Mouse (Mus musculus) subcutaneous adipose tissue, adult 2 months (tissue): ENCODE measurements around the gene Rabep1. TPM values are rescaled to one million over a fixed set of nuclear protein-coding genes. Genes with fewer than 3 reads are reported as not detected.

Source experiments
- polyA plus RNA-seq: library from polyadenylated mRNA; depleted of rRNA; stranded (reverse); fragments of >200 nt; gene quantifications from 2 replicates; pipeline ENCODE4 v1.2.3, GENCODE M21; 2012; ENCODE audit warnings: low replicate concordance; rRNA removed

The Rabep1 gene
- polyA plus RNA-seq = 4.6 and 5.5 TPM in 2 replicates

GRCm38 (mm10) chr11:70844559-70845456 lies at the start of gene Rabep1:
Gene Rabep1 (plus strand): TSS chr11:70844778.

GRCm38 (mm10) chr11:70812365-70812764 lies 32.2 kb upstream of the Rabep1 start, which contains the start of gene Scimp:
Gene Scimp (minus strand): TSS chr11:70812586.

GRCm38 (mm10) chr11:70969821-70970559 lies 125.4 kb downstream of the Rabep1 start, which contains the start of the genes Nup88 and Rpain:
Gene Nup88 (minus strand): TSS chr11:70969973.
Gene Rpain (plus strand): TSS chr11:70970213.

GRCm38 (mm10) chr11:70982557-70983228 lies 138.1 kb downstream of the Rabep1 start, which contains the start of gene C1qbp:
Gene C1qbp (minus strand): TSS chr11:70983026.

Other genes starting within 250 kb of the Rabep1 start
- not detected in 2 replicates for gene 4930544D05Rik, start 228.9 kb upstream of the Rabep1 start, polyA plus RNA-seq
- gene Chrne, start 225.6 kb upstream of the Rabep1 start, polyA plus RNA-seq = 0.18 and 0.30 TPM in 2 replicates
- gene Gp1ba, start 205.7 kb upstream of the Rabep1 start, polyA plus RNA-seq = not detected in 2 replicates
- 99.1 and 107 TPM in 2 replicates for gene Rnf167, start 197.5 kb upstream of the Rabep1 start, polyA plus RNA-seq
- gene Slc25a11, start 197.3 kb upstream of the Rabep1 start, polyA plus RNA-seq = 138 and 142 TPM in 2 replicates
- 915 and 1,415 TPM in 2 replicates for gene Pfn1, start 190.1 kb upstream of the Rabep1 start, polyA plus RNA-seq
- gene Eno3, start 187.6 kb upstream of the Rabep1 start, polyA plus RNA-seq = 12.2 and 21.2 TPM in 2 replicates
- 44.8 and 49.6 TPM in 2 replicates for gene Spag7, start 175.4 kb upstream of the Rabep1 start, polyA plus RNA-seq
- 32.0 and 38.5 TPM in 2 replicates for gene Camta2, start 156.7 kb upstream of the Rabep1 start, polyA plus RNA-seq
- gene Inca1, start 144.6 kb upstream of the Rabep1 start, polyA plus RNA-seq = 10.2 and 25.4 TPM in 2 replicates
- gene Kif1c, start 144.2 kb upstream of the Rabep1 start, polyA plus RNA-seq = 94.0 and 111 TPM in 2 replicates
- gene Zfp3, start 80.6 kb upstream of the Rabep1 start, polyA plus RNA-seq = 2.4 and 3.5 TPM in 2 replicates
- gene Scimp, start 32.2 kb upstream of the Rabep1 start, polyA plus RNA-seq = 0.72 and 2.6 TPM in 2 replicates
- 22.1 and 39.5 TPM in 2 replicates for gene Nup88, start 125.2 kb downstream of the Rabep1 start, polyA plus RNA-seq
- gene Rpain, start 125.4 kb downstream of the Rabep1 start, polyA plus RNA-seq = 33.0 and 46.1 TPM in 2 replicates
- gene C1qbp, start 138.2 kb downstream of the Rabep1 start, polyA plus RNA-seq = 50.3 and 102 TPM in 2 replicates
- 30.6 and 52.1 TPM in 2 replicates for gene Dhx33, start 159.7 kb downstream of the Rabep1 start, polyA plus RNA-seq
- 2.6 and 8.3 TPM in 2 replicates for gene Mis12, start 174.8 kb downstream of the Rabep1 start, polyA plus RNA-seq
- gene Derl2, start 175.1 kb downstream of the Rabep1 start, polyA plus RNA-seq = 15.0 and 17.2 TPM in 2 replicates
- gene 6330403K07Rik, start 188.7 kb downstream of the Rabep1 start, polyA plus RNA-seq = 0.17 and 5.0 TPM in 2 replicates